Mouse (Mus musculus): Measurements from ENCODE around the gene Smchd1.

Gene Smchd1

DNA sequence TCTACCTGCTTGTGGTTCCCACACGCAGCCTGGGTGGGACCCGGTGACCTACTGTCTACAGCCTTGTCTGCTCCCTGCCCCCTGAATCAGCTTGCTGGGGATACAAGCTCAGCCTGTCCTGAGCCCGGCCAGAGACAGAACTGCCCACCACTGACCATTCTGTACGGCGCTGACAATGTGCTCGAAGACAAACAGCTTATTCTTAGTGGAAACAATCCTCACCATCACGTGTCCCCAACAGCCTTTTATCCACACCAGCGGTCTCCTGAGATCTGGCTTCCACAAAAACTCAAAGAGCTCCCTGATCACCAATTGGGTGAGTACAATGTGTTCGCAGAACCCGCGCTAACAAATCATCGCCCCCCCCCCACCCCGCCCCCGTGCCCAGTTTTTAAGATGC lies 166.0 kb downstream of the Smchd1 start:
- no peak for DNase-seq

- no peak for DNase-seq
These were observed 166.8 kb downstream of the Smchd1 start for GRCm38 (mm10) chr17:71308296-71308695.

DNA sequence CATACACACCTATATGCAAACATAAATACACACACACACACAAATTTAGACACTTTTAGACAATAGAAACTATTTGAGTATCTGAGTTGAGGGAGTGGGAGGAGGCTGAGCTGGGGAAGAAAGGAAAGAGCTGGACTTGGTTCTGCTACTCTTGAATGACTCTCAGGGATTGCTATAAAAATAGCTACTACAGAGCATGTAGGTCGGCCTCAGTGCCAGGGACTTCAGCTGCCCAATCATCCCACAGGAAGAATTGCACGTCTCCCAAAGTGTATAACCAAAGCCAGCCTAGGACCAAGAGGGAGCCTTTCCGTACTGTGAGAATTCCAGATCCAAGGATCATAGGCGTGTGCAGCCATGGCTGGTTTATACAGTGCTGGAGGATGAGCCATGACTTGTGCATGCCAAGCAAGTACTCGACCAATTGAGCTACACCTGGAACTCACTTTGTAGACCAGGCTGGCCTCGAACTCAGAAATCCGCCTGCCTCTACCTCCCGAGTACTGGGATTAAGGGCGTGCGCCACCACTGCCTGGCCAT lies 167.8 kb downstream of the Smchd1 start:
- no peak for DNase-seq

GRCm38 (mm10) chr17:71306716-71307115 lies 168.4 kb downstream of the Smchd1 start:
- no peak for DNase-seq

DNA sequence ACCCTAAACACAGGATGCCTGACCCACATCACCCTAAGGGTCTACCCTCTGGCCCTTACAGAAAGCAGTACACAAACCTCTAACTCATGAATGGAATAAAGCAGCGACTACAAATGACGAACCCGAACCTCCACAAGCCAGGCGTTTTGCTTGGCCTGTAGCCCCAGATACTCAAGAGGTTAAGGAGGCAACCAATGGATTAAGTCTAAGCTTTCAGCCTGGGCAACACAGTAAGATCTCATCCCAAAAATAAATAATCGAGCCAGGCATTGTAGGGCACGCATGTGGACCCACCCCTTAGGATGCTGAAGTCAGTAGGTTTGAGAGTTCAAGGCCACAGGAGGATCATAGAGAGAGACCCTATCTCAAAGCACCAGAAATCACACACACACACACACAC lies 169.1 kb downstream of the Smchd1 start:
- no peak for DNase-seq

DNA sequence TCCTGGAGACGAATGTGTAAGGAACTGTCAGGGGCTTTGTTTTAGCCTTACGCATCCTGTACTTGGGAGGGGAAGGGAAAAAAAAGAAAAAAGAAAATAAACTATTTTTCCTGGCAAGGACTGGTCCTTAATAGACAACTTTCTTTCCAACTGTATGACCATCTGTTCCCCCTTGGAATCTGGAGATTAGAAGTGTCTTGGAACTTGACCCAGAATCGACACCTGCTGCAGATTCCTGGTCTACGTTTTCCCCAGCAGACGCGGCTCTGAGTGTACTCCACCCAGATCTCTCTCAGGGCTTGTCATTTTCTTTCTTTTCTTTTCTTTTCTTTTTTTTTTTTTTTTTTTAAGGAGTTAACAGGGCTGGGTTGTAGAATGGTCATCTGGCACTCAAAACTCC lies 171.7 kb downstream of the Smchd1 start:
- DNase-seq = no peak

GRCm38 (mm10) chr17:71301413-71301812 lies 173.7 kb downstream of the Smchd1 start:
- no peak for DNase-seq

GRCm38 (mm10) chr17:71300338-71300737 lies 174.8 kb downstream of the Smchd1 start:
- no peak for DNase-seq

DNA sequence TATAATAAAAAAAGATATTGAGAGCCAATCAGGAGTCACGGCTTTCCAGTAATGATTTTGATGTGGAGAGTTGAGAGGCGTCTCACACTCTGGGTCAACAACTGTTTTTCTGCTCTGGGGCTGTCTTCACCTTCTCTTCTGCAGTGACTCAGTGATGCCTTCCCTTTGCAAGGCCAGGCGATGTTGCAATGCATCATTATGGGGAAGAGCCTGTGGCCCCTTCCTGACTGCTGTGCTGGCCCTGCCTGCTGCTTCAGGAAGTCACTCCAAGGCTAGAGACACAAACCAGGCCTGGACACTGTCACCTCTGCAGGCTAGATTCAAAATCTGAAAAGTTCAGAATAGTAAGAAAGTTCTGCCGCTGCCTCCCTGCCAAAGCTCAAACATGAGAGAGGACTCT lies 175.3 kb downstream of the Smchd1 start:
- DNase-seq = no peak

DNA sequence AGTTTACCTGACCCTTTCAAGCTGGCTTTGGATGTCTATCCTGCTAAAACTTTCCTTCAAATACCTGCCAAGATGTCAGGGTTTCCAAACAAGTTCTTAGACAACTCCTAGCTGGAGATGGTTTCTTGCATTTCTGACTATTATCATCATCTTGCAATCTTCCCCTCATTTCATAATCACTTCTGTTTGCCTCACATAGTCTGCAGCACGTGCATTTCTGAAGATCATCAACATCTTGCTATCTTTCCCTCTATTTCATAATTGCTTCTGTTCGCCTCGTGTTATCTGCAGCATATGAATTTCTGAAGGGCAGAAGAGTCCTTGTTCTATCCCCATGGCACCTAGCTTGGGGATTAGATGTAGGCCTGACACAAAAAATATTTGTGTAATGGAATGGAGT lies 180.6 kb downstream of the Smchd1 start:
- DNase-seq = no peak
